Mouse (Mus musculus) myocyte (in vitro differentiated cells): ENCODE measurements around the gene Itpk1.

Experiments
- CEBPB ChIP-seq: IDR thresholded peaks from 2 replicates; pipeline ENCODE4 v1.6.1; 2011; ENCODE audit warnings: mild to moderate bottlenecking, moderate library complexity; ENCODE audit not compliant: poor library complexity, insufficient read depth, severe bottlenecking
- E2F4 ChIP-seq: IDR thresholded peaks from one replicate; pipeline ENCODE4 v1.6.1; 2011; ENCODE audit warnings: mild to moderate bottlenecking, control low read depth, moderate library complexity; ENCODE audit not compliant: insufficient read depth
- MAX ChIP-seq: IDR thresholded peaks from one replicate; pipeline ENCODE4 v1.6.1; 2011; ENCODE audit warnings: low read depth, mild to moderate bottlenecking, control low read depth
- MYOD1 ChIP-seq, 3 experiments: IDR thresholded peaks; one replicate each; pipeline ENCODE4 v1.6.1; 2011; ENCODE audit warnings: control low read depth in 2 of 3, low read depth in 2 of 3, mild to moderate bottlenecking in 2 of 3, moderate library complexity in 1 of 3; ENCODE audit not compliant: insufficient read length in 2 of 3, control insufficient read depth in 1 of 3
- MYOG ChIP-seq, 3 experiments: IDR thresholded peaks; one replicate each; pipeline ENCODE4 v1.6.1; 2011; ENCODE audit warnings: control low read depth in 2 of 3, low read depth in 2 of 3, mild to moderate bottlenecking in 2 of 3; ENCODE audit not compliant: insufficient read length in 2 of 3, control insufficient read depth in 1 of 3, insufficient read depth in 1 of 3
- POLR2A ChIP-seq: IDR thresholded peaks from one replicate; pipeline ENCODE4 v1.6.1; 2011; ENCODE audit warnings: low read depth, mild to moderate bottlenecking, control low read depth, moderate library complexity; ENCODE audit not compliant: insufficient read length
- POLR2AphosphoS2 ChIP-seq: IDR thresholded peaks from one replicate; pipeline ENCODE4 v1.6.1; 2011; ENCODE audit warnings: low read depth, control low read depth; ENCODE audit not compliant: insufficient read length
- REST ChIP-seq: IDR thresholded peaks from one replicate; pipeline ENCODE4 v1.6.1; 2011; ENCODE audit warnings: mild to moderate bottlenecking, control low read depth, moderate library complexity; ENCODE audit not compliant: insufficient read depth, insufficient read length
- SRF ChIP-seq: IDR thresholded peaks from one replicate; pipeline ENCODE4 v1.6.1; 2011; ENCODE audit warnings: low read depth; ENCODE audit not compliant: control insufficient read depth, insufficient read length
- TCF12 ChIP-seq: IDR thresholded peaks from one replicate; pipeline ENCODE4 v1.6.1; 2011; ENCODE audit warnings: mild to moderate bottlenecking, control low read depth; ENCODE audit not compliant: poor library complexity, insufficient read depth, severe bottlenecking
- TCF3 ChIP-seq: IDR thresholded peaks from one replicate; pipeline ENCODE4 v1.6.1; 2011; ENCODE audit warnings: low read depth, control low read depth; ENCODE audit not compliant: insufficient read length
- USF1 ChIP-seq: IDR thresholded peaks from one replicate; pipeline ENCODE4 v1.6.1; 2011; ENCODE audit warnings: low read depth, mild to moderate bottlenecking, control low read depth, moderate library complexity

DNA sequence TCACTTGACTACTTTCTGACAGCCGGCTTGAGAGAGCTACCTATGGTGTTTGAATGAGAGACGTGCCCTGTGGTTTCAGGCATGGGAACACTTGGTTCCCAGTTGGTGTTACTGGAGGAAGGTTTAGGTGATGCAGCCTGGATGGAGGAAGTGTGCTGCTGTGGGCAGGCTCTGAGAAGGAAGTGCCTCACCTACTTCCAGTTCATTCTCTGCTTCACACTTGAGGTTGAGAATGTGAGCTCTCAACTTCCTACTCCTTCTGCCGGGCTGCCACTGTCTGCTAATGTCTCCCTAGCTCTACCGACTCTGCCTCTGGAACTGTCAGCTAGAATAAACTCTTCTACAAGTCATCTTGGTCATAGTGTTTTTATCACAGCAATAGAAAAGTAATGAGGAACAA, 83.5 kb downstream of the Itpk1 start:
- TF ChIP-seq POLR2A = no peak
- TF ChIP-seq MAX = no peak
- TF ChIP-seq TCF3 = no peak
- TF ChIP-seq MYOG (IDR thresholded peaks at IDR 0.05; ENCODE audit: control insufficient read depth in 1 of 3, insufficient read depth in 1 of 3, insufficient read length in 2 of 3, low read depth in 2 of 3) = no peak
- no peak for TF ChIP-seq E2F4
- TF ChIP-seq CEBPB = no peak
- TF ChIP-seq SRF = no peak
- TF ChIP-seq POLR2AphosphoS2 = no peak
- no peak for TF ChIP-seq USF1
- TF ChIP-seq TCF12 = no peak
- TF ChIP-seq MYOD1 (IDR thresholded peaks at IDR 0.05; ENCODE audit: control insufficient read depth in 1 of 3, insufficient read length in 2 of 3, low read depth in 2 of 3) = no peak
- no peak for TF ChIP-seq REST
